Mouse (Mus musculus) ES-CJ7 (cell line): ENCODE measurements around the gene 1110059G10Rik.

Experiments used
- DNase-seq: peaks from one replicate; pipeline ENCODE4 v3.0.0; 2011; ENCODE audit warnings: low read depth, low spot score

The 1110059G10Rik gene

DNA sequence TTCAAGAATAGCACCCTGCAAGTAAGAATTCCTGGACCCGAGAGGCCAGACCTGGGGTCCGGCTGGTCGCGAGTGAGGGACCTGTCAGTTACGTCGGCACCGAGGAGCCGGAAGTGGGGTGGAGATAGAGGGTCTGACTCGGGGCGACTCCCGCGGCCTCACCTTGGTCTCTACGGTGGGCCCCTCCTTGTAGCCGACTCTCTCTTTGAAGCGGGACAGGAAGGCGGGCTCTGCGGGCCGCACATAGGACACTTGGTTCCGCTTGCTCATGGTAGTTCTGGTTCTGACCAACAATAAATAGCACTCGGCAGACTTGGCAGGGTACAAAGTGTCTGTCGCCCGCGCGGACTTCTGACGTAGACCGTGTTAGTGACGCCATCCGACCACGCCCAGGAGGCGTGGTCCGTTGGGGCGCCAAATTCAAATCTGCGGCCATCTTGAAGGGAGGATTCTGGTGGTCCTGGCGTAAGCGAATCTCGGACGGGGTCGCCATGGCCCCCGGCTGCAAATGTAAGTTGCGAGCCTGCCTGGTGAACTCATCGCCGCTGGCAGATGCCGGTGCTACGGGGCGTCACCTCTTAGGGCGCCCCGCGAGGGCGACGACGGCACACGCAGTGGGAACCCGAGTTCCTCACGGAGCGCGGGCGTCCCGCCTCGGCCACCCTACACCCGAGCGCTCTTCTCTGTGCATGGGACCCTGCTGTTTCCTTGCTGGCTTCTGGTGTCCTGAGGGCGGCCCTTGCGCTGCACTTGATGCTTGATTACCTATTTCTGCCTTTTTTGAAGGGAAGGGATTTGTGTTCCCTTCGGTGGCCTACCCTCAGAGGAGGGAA lies at the start of gene 1110059G10Rik, which contains the start of gene Kif15:
Gene 1110059G10Rik (minus strand): TSS at position 358 of the 833 bp plus-strand sequence.
Gene Kif15 (plus strand): TSS at position 404 of the 833 bp plus-strand sequence.
- peak; percentile 95 for DNase-seq

DNA sequence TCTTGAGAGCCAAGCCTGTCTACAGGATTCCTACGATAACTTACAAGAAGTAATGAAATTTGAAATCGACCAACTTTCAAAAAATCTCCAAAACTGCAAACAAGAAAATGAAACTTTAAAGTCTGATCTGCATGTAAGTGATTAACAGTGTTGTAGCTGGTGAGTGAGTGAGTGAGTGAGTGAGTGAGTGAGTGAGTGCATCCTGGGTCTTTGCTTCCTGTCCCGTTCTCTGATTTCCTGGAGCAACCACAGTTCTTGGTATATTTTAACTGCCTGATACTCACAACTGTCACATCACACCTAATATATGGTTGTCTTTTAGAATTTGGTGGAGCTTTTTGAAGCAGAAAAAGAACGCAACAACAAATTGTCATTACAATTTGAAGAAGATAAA lies 48.4 kb upstream of the 1110059G10Rik start:
- DNase-seq = no peak

DNA sequence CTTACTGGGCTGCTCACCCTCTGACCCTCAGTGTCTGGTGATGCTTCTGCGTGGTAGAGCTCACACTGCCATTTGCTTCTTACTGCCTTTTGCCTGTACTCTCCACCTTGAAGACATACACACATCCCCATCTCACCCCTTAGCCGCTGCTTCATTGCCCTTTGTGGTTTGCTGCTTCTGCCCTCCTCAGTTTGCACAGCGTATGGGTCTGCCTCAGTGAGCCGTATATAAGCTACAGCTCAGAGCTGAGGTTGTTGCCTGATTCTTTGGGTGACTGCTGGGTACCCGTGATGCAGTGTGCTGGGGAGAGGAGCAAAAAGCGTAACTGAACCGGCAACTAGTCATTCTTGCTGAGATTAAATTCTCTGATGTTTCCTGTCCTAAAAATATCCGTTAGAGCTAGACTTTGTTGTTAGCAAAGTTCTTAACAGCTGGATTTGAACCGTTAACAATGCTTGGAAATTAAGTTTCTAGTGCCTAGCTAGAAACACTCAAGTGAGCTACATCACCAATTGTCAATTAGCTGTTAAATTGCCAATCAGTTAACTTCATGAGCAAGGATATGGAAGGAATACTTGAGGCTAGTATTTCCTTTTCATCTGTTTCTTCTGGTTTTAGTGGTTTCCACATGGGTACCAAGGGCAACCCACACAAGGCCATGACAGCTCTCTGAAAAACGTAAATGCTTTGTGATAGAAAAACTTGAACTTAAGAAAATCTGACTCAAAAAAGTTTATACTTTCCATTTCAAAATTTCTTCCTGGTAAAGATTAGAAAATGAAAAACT lies 47.8 kb upstream of the 1110059G10Rik start:
- DNase-seq = no peak

DNA sequence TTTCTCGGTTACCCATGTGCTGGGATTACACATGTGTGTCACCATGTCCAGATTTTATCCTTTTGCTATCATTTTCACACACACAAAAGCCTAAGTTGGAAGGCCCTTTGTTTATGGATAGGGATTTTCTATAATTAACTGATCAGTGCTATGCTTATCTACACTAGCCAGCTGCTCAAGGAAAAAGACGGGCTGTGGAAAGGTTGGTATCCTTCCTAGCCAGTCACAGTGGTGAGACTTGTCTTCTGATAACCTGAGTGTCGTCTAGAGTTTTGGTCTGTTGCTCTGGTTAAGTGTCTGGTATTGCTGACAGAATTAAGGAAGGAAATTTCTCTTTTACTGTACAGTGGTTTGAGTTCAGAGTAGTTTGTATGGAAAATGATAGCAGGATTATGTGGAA lies 21.9 kb downstream of the 1110059G10Rik start:
- DNase-seq = no peak

DNA sequence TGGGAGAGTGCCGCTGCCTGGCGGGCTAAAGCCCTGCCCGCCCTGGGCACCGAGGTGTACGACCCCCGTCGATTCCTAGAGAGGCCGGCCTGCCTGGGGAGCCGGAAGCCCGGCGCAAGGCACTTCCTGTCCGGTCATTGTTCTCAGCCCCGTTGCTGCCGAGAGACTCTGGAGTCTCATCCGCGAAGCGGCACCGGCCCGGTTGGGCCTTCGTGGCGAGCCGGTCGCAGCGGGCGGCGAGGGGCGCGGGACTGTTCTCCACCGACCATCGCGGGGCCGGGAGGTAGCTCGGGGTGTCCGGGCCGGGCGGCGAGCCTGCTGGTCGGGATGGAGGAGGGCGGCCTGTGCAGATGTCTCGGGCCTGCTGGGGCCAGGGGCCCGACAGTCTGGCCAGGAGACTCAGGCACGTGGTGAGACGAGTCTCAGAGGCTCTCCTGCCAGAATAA lies 27.8 kb downstream of the 1110059G10Rik start, which contains the start of gene Zfp105:
Gene Zfp105 (plus strand): TSS at position 137 of the 446 bp plus-strand sequence.
- peak; percentile 86 for DNase-seq

DNA sequence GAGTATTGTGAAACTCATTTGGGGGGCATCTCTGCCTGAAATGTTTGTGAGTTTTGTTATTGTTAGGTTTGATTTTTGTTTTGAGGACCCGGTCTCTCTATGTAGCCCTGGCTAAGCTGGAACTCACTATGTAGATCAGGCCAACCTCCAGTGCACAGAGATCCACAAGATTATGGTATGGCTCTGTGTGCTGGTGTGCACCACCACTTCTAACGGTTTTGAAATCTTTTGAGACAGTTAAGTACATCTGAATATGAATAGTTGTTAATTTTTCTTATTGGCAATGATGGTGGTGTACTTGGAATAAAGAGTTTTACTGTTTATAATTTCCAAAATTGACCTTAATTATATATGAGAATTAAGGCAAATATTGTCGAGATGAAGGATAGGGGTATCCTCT lies 28.4 kb downstream of the 1110059G10Rik start:
- DNase-seq = no peak

DNA sequence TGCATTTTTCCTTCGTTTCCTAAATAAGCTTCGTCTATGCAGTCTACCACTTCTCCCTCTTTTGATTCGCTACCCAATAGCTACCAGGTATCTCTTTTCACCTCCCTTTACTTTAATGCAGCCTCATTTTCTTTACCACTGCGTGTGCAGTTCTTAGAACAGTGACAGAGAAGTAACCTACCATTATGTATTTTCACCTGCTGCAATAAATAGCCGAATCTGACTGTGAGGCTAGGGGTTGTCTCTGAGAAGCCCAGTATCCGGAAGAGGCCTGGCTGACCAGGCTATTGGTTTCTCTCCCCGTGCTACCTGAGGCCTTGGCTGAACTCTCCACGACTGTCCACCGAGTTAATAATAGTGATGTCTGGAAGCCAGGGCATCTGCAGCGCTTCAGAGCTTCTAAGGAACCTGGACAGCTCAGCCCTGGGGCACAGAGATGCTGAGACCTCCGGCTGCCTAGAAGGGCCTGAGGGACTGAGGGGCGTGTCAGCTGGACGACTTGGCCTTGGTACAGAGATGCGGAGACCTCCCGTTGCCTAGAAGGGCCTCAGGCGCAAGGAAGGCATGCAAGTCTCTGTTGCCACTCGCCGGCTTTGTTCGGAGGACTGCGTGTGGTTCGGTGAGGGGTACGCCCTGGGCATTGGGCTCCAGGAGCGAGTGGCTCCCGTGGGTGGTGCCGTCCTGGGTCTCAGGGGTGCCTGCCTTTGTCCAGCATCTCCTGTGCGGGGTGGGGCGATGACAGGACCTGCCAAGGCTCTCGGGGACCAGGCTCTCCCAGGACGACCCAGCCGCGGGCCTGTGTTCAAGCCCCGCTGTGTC lies 47.9 kb downstream of the 1110059G10Rik start:
- DNase-seq = peak; percentile 91

DNA sequence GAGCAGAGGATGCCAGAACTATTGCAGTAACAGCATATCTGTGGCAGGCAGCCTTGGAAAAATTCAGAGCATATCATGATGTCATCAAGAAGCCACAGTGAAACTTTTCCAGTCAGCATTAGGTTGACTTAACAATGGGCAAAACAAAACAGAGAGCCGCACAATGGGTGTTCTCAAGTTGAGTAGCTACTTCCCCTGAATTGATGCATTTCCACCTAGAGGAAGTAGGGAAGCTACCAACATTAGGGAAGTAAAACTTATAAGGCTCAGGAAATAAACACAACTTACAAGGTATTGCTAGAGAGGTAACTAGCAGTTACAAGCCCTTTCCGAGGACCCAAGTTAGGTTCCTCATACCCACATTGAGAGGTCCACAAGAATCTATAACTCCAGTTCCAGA lies 49.8 kb downstream of the 1110059G10Rik start:
- no peak for DNase-seq
